Mouse (Mus musculus) CH12.LX (cell line): ENCODE measurements around the gene Map4k4. TPM values are rescaled to one million over a fixed set of nuclear protein-coding genes. Genes with fewer than 3 reads are reported as not detected.

Source experiments
- DNase-seq: peaks from one replicate; pipeline ENCODE4 v3.0.0-alpha.2; 2013; ENCODE audit errors: extremely low read depth
- H3K27ac ChIP-seq: 2 replicates; pipeline ENCODE4 v1.5.1; 2012; ENCODE audit warnings: low read depth, mild to moderate bottlenecking, control low read depth, moderate library complexity; ENCODE audit not compliant: insufficient read depth
- H3K27me3 ChIP-seq: replicated peaks from 2 replicates; pipeline ENCODE3; 2012; ENCODE audit warnings: inconsistent platforms
- H3K36me3 ChIP-seq, 2 experiments: replicated peaks in 1 of 2; 2 replicates each; pipeline versions ENCODE3 to v1.6.1; 2012; ENCODE audit warnings: inconsistent platforms in 1 of 2, low read length in 1 of 2, mild to moderate bottlenecking in 1 of 2, mixed read lengths in 1 of 2, moderate library complexity in 1 of 2; ENCODE audit not compliant: control insufficient read depth in 1 of 2, insufficient read depth in 1 of 2
- H3K4me1 ChIP-seq, 2 experiments: 2 replicates each; pipeline ENCODE4 v1.6.1; 2012; ENCODE audit warnings: inconsistent platforms in 1 of 2, moderate library complexity in 1 of 2; ENCODE audit not compliant: insufficient read depth in 2 of 2, control insufficient read depth in 1 of 2
- H3K4me2 ChIP-seq: 2 replicates; pipeline ENCODE4 v1.6.1; 2012; ENCODE audit warnings: low read depth, mild to moderate bottlenecking, control low read depth; ENCODE audit not compliant: poor library complexity, insufficient read depth, severe bottlenecking
- H3K4me3 ChIP-seq, 3 experiments: fragments of 150-350 bp in 1 of 3; sonication (generic) in 1 of 3; replicated peaks in 1 of 3; 2 replicates each; pipeline versions ENCODE3 to v1.5.1; 2011 to 2012; ENCODE audit warnings: low read depth in 2 of 3, low read length in 2 of 3, mild to moderate bottlenecking in 2 of 3, moderate library complexity in 2 of 3, control low read depth in 1 of 3, improper control_type of control experiment in 1 of 3, inconsistent platforms in 1 of 3, mixed read lengths in 1 of 3; ENCODE audit not compliant: poor library complexity in 1 of 3
- H3K79me2 ChIP-seq: replicated peaks from 2 replicates; pipeline ENCODE4 v1.6.1; 2012; ENCODE audit warnings: mild to moderate bottlenecking, moderate library complexity; ENCODE audit not compliant: control insufficient read depth, poor library complexity, insufficient read depth, severe bottlenecking; ENCODE audit errors: extremely low read depth
- H3K9ac ChIP-seq: 2 replicates; pipeline ENCODE4 v1.6.1; 2012; ENCODE audit warnings: low read depth, mild to moderate bottlenecking, control low read depth, moderate library complexity; ENCODE audit not compliant: insufficient read depth
- H3K9me3 ChIP-seq: replicated peaks from 2 replicates; pipeline ENCODE3; 2012; ENCODE audit warnings: low read length, inconsistent platforms, mixed read lengths
- BHLHE40 ChIP-seq: IDR thresholded peaks from 2 replicates; pipeline ENCODE4 v1.6.1; 2011; ENCODE audit warnings: mild to moderate bottlenecking, low read depth, low read length, improper control_type of control experiment
- CHD2 ChIP-seq: IDR thresholded peaks from 2 replicates; pipeline ENCODE4 v1.6.1; 2011; ENCODE audit warnings: low read length, improper control_type of control experiment
- E2F4 ChIP-seq: IDR thresholded peaks from 2 replicates; pipeline ENCODE4 v1.6.1; 2011; ENCODE audit warnings: low read depth, low read length, improper control_type of control experiment; ENCODE audit not compliant: insufficient replicate concordance
- ELF1 ChIP-seq: IDR thresholded peaks from 2 replicates; pipeline ENCODE4 v1.6.1; 2014; ENCODE audit warnings: low read depth, mild to moderate bottlenecking, inconsistent platforms, low read length, improper control_type of control experiment
- EP300 ChIP-seq: IDR thresholded peaks from 2 replicates; pipeline ENCODE4 v1.6.1; 2011; ENCODE audit warnings: low read length, improper control_type of control experiment
- ETS1 ChIP-seq: conservative IDR thresholded peaks from 2 replicates; pipeline ENCODE4 v1.6.1; 2012; ENCODE audit warnings: low read depth, mild to moderate bottlenecking, inconsistent platforms, low read length, improper control_type of control experiment, moderate library complexity
- HCFC1 ChIP-seq: IDR thresholded peaks from 2 replicates; pipeline ENCODE4 v1.6.1; 2012; ENCODE audit warnings: low read depth, mild to moderate bottlenecking, inconsistent platforms, low read length, improper control_type of control experiment
- IRF4 ChIP-seq: IDR thresholded peaks from 2 replicates; pipeline ENCODE4 v1.6.1; 2014; ENCODE audit warnings: low read depth, mild to moderate bottlenecking, inconsistent platforms, low read length, improper control_type of control experiment
- JUN ChIP-seq: IDR thresholded peaks from 2 replicates; pipeline ENCODE4 v1.6.1; 2011; ENCODE audit warnings: low read depth, mild to moderate bottlenecking, low read length, improper control_type of control experiment, moderate library complexity; ENCODE audit not compliant: insufficient read depth
- KAT2A ChIP-seq: IDR thresholded peaks from 2 replicates; pipeline ENCODE4 v1.6.1; 2012; ENCODE audit warnings: low read length, improper control_type of control experiment, inconsistent platforms; ENCODE audit not compliant: insufficient replicate concordance
- MAX ChIP-seq: IDR thresholded peaks from 2 replicates; pipeline ENCODE4 v1.6.1; 2011; ENCODE audit warnings: low read length, improper control_type of control experiment
- MAZ ChIP-seq: IDR thresholded peaks from 2 replicates; pipeline ENCODE4 v1.6.1; 2012; ENCODE audit warnings: low read depth, mild to moderate bottlenecking, inconsistent platforms, low read length, improper control_type of control experiment, moderate library complexity
- MEF2A ChIP-seq: IDR thresholded peaks from 2 replicates; pipeline ENCODE4 v1.6.1; 2014; ENCODE audit warnings: low read depth, mild to moderate bottlenecking, inconsistent platforms, low read length, improper control_type of control experiment, borderline replicate concordance
- MYC ChIP-seq: IDR thresholded peaks from 2 replicates; pipeline ENCODE4 v1.6.1; 2011; ENCODE audit warnings: low read depth, mild to moderate bottlenecking, improper control_type of control experiment, low read length
- NELFE ChIP-seq: IDR thresholded peaks from 2 replicates; pipeline ENCODE4 v1.6.1; 2011; ENCODE audit warnings: low read depth, low read length, improper control_type of control experiment
- NRF1 ChIP-seq: IDR thresholded peaks from 2 replicates; pipeline ENCODE4 v1.6.1; 2014; ENCODE audit warnings: low read depth, mild to moderate bottlenecking, inconsistent platforms, low read length, improper control_type of control experiment, moderate library complexity
- PAX5 ChIP-seq: IDR thresholded peaks from 2 replicates; pipeline ENCODE4 v1.6.1; 2012; ENCODE audit warnings: low read length, inconsistent platforms, mixed read lengths
- POLR2A ChIP-seq: IDR thresholded peaks from 2 replicates; pipeline ENCODE4 v1.6.1; 2011; ENCODE audit warnings: low read depth, mild to moderate bottlenecking, improper control_type of control experiment, low read length
- POLR2AphosphoS2 ChIP-seq: IDR thresholded peaks from 2 replicates; pipeline ENCODE4 v1.6.1; 2011; ENCODE audit warnings: low read depth, low read length, improper control_type of control experiment
- RAD21 ChIP-seq: IDR thresholded peaks from 2 replicates; pipeline ENCODE4 v1.6.1; 2011; ENCODE audit warnings: low read depth, mild to moderate bottlenecking, low read length, improper control_type of control experiment, moderate library complexity
- RCOR1 ChIP-seq: conservative IDR thresholded peaks from 2 replicates; pipeline ENCODE4 v1.6.1; 2012; ENCODE audit warnings: low read depth, mild to moderate bottlenecking, inconsistent platforms, low read length, improper control_type of control experiment
- SMC3 ChIP-seq: IDR thresholded peaks from 2 replicates; pipeline ENCODE4 v1.6.1; 2011; ENCODE audit warnings: low read depth, low read length, improper control_type of control experiment
- TCF12 ChIP-seq: IDR thresholded peaks from 2 replicates; pipeline ENCODE4 v1.6.1; 2014; ENCODE audit warnings: low read depth, mild to moderate bottlenecking, inconsistent platforms, low read length, improper control_type of control experiment
- UBTF ChIP-seq: IDR thresholded peaks from 2 replicates; pipeline ENCODE4 v1.6.1; 2012; ENCODE audit warnings: low read depth, mild to moderate bottlenecking, inconsistent platforms, low read length, improper control_type of control experiment, moderate library complexity
- USF2 ChIP-seq: conservative IDR thresholded peaks from 2 replicates; pipeline ENCODE4 v1.6.1; 2011; ENCODE audit warnings: low read depth, low read length, improper control_type of control experiment
- ZKSCAN1 ChIP-seq: IDR thresholded peaks from 2 replicates; pipeline ENCODE4 v1.6.1; 2012; ENCODE audit warnings: low read depth, inconsistent platforms, low read length, improper control_type of control experiment, borderline replicate concordance
- ZNF384 ChIP-seq: IDR thresholded peaks from 2 replicates; pipeline ENCODE4 v1.6.1; 2012; ENCODE audit warnings: low read depth, low read length, improper control_type of control experiment, inconsistent platforms
- dilution Hi-C: fragments of 300-500 bp; cut with MboI; formaldehyde crosslinking; loops from 2 replicates; pipeline ENCODE4 v1.14.3; 2020; ENCODE audit warnings: low sequenced_read_pairs; ENCODE audit not compliant: extremely low pct_unique_long_range_greater_than_20kb, extremely low pct_ligation_motif_present
- in situ Hi-C: fragments of 300-500 bp; cut with MboI; formaldehyde crosslinking; loops from 3 replicates; pipeline ENCODE4 v1.14.3; 2019; ENCODE audit warnings: low sequenced_read_pairs, low pct_ligation_motif_present, low pct_unique_long_range_greater_than_20kb, mixed read lengths
- polyA plus RNA-seq: library from polyadenylated mRNA; unstranded; fragments of >175 nt; gene quantifications from 2 replicates; pipeline ENCODE4 v1.2.1, GENCODE M21; 2012; ENCODE audit warnings: low read depth; ENCODE audit not compliant: insufficient read length
- total RNA-seq, 2 experiments: library from RNA; depleted of rRNA; stranded (reverse); fragments of 300-350 nt in 1 of 2; fragments of >200 nt in 1 of 2; gene quantifications; 2 replicates each; pipeline ENCODE4 v1.2.3; 2012 to 2014

Map4k4 gene
- total and polyA plus RNA-seq, 3 experiments, result 21.8 to 46.3 (median 41.0) TPM

DNA sequence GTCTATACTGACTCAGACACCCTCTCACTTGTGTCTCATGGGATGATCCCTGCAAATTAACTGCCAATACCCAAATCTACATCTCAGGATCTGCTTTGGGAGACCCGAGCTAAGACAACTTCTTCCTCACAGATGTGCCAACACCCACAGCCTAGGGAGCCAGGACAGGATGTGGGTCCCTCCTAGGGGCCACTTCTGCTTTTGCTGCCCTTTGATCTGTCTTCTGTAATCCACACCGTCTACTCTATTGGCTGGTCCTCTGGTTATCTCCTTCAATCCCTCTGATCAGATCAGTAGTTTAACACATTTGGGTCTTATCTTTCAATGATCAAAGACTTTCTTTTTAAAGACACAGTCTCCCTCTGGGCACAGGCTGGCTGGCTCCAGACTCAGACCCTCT lies 5.2 kb upstream of the Map4k4 start (continued):
- TF ChIP-seq MAZ (no peak), IRF4 (peak; percentile 80), JUN (no peak), ZKSCAN1 (no peak), NELFE (no peak), MEF2A (no peak), CHD2 (peak; percentile 35), POLR2A (no peak), E2F4 (no peak), ZNF384 (no peak), ELF1 (no peak)

DNA sequence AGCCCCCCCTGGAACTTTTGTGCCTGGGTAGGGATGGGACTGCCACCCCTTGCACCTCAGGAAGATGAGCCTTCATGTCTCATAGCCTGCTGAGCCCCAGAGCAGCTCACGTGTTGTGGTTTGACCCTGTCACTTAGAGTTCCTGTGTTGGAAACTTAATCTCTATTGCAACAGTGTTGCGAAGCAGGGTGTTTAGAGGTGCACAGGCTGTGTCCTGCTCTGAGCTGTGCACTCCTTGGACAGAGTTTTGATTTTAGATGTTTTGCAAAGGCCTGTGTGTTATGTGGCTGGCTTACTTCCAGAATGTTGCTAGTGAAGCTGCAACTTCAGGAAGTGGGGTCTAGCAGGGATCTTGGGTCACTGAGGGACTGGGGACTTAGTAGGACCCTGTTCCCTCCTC lies 4.1 kb upstream of the Map4k4 start:
- 0 out of 2 replicates have a peak, but pooled peaks cover 3% of the 10 kb centered on the region for H3K79me2 ChIP-seq
- H3K4me3 ChIP-seq, result no peak overlapping the region
- peaks cover 17 to 30% of the 10 kb centered on the region in 2 experiments for H3K4me1 ChIP-seq
- dilution Hi-C loops (no loop called here), in situ Hi-C loops (no loop called here)
- no peak overlapping the region for H3K27ac ChIP-seq
- H3K4me2 ChIP-seq, result no peak overlapping the region
- H3K9ac ChIP-seq, result no peak overlapping the region
- peaks cover 4% of the 10 kb centered on the region for H3K9me3 ChIP-seq
- no peaks in the 10 kb centered on the region for H3K27me3 ChIP-seq
- no peaks in the 10 kb centered on the region for H3K36me3 ChIP-seq
- TF ChIP-seq ZNF384 (no peak), HCFC1 (no peak), RAD21 (no peak), ETS1 (no peak), BHLHE40 (peak; percentile 78), E2F4 (no peak)
- no peak for DNase-seq

DNA sequence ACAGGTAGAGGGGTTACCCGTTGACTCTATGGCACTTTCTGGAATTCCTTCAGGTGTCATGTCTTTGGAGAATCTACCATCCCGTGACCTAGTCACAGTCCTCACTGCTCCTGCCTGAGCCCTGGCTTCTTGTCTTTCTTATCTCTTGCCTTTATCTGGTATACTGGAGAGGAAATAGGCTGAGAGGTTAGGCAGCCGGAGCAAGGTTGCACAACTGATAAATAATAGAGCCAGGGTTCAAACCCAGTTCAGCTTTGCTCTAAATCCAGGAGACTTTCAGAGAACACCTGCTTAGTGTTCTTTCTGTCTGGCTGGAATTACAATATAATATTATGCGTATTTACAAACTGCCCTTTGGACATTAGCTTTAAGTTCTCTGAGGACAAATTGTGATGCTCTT lies 2.0 kb upstream of the Map4k4 start:
- Histone ChIP-seq H3K4me2 (no peak overlapping the region), H3K9me3 (peaks cover 4% of the 10 kb centered on the region), H3K4me3 (no peak overlapping the region), H3K36me3 (peaks cover 0 to under 1% of the 10 kb centered on the region in 2 experiments), H3K27me3 (no peaks in the 10 kb centered on the region), H3K4me1 (peaks cover 17 to 48% of the 10 kb centered on the region in 2 experiments), H3K9ac (no peak overlapping the region), H3K27ac (no peak overlapping the region), H3K79me2 (peaks cover 10% of the 10 kb centered on the region)
- no peak for TF ChIP-seq BHLHE40
- no peak for TF ChIP-seq POLR2A
- no peak for TF ChIP-seq RAD21
- TF ChIP-seq USF2, result no peak
- no peak for TF ChIP-seq NRF1
- no peak for TF ChIP-seq EP300
- no peak for TF ChIP-seq KAT2A
- TF ChIP-seq POLR2AphosphoS2, result no peak
- no peak for TF ChIP-seq PAX5
- no peak for TF ChIP-seq MYC
- TF ChIP-seq SMC3, result no peak
- no peak for TF ChIP-seq TCF12
- no peak for TF ChIP-seq UBTF
- no peak for TF ChIP-seq MAX
- TF ChIP-seq HCFC1, result no peak
- TF ChIP-seq IRF4, result no peak
- TF ChIP-seq CHD2, result no peak
- no peak for TF ChIP-seq RCOR1
- dilution Hi-C loops (no loop called here), in situ Hi-C loops (no loop called here)
- DNase-seq, result no peak
